Mouse (Mus musculus) embryonic facial prominence, embryonic 14.5 days (tissue): ENCODE measurements around the gene Fam114a2. TPM values are rescaled to one million over a fixed set of nuclear protein-coding genes. Genes with fewer than 3 reads are reported as not detected.
A peak's percentile ranks its signal among the peaks of the same experiment; 100 is the strongest.

ENCODE experiments used
- ATAC-seq: fragments of 200-750 bp; cut with Nextera tagmentation; 2 replicates; pipeline ENCODE4 v1.8.0; 2017; ENCODE audit warnings: low read depth, moderate number of reproducible peaks, moderate TSS enrichment
- DNase-seq: peaks from one replicate; pipeline ENCODE4 v3.0.0-alpha.2; 2015; ENCODE audit warnings: low spot score
- H3K27ac ChIP-seq: fragments of 300-500 bp; sonication (generic); replicated peaks from 2 replicates; pipeline ENCODE4 v1.5.1; 2014; ENCODE audit warnings: low read depth, mild to moderate bottlenecking, low read length, moderate library complexity
- H3K27me3 ChIP-seq: fragments of 300-500 bp; sonication (generic); replicated peaks from 2 replicates; pipeline ENCODE4 v1.6.1; 2014; ENCODE audit warnings: low read length; ENCODE audit not compliant: control insufficient read depth, insufficient read depth
- H3K36me3 ChIP-seq: fragments of 300-500 bp; sonication (generic); 2 replicates; pipeline ENCODE4 v1.6.1; 2014; ENCODE audit warnings: low read length, mixed read lengths; ENCODE audit not compliant: control insufficient read depth, insufficient read depth
- H3K4me1 ChIP-seq: fragments of 300-500 bp; sonication (generic); 2 replicates; pipeline ENCODE4 v1.6.1; 2014; ENCODE audit warnings: antibody characterized with exemption, low read length; ENCODE audit not compliant: control insufficient read depth, insufficient read depth
- H3K4me2 ChIP-seq: fragments of 300-500 bp; sonication (generic); 2 replicates; pipeline ENCODE4 v1.6.1; 2014; ENCODE audit warnings: low read depth, mild to moderate bottlenecking, low read length, moderate library complexity, mixed read lengths
- H3K4me3 ChIP-seq: fragments of 300-500 bp; sonication (generic); 2 replicates; pipeline ENCODE4 v1.5.1; 2014; ENCODE audit warnings: low read depth, mild to moderate bottlenecking, low read length
- H3K9ac ChIP-seq: fragments of 300-500 bp; sonication (generic); 2 replicates; pipeline ENCODE4 v1.6.1; 2014; ENCODE audit warnings: low read depth, mild to moderate bottlenecking, low read length, moderate library complexity, mixed read lengths
- H3K9me3 ChIP-seq: fragments of 300-500 bp; sonication (generic); 2 replicates; pipeline ENCODE4 v1.6.1; 2016; ENCODE audit warnings: low read length; ENCODE audit not compliant: control insufficient read depth
- WGBS: fragments of 180-500 bp; shearing (Covaris S2); extraction: QIAGEN DNeasy Blood & Tissue Kit; methylation state at CpG from one replicate; pipeline ENCODE4 v1.1.7; 2014; 5-methylcytosine and 5-hydroxymethylcytosine counted together
- polyA plus RNA-seq: library from polyadenylated mRNA; unstranded; fragments of >200 nt; fragmentation: Nextera tagmentation; extraction: Ambion mirVana; gene quantifications from 2 replicates; pipeline ENCODE4 v1.2.1, GENCODE M21; 2014

The Fam114a2 gene
- polyA plus RNA-seq, 1 experiment from 2014 or later = 47.7 TPM

DNA sequence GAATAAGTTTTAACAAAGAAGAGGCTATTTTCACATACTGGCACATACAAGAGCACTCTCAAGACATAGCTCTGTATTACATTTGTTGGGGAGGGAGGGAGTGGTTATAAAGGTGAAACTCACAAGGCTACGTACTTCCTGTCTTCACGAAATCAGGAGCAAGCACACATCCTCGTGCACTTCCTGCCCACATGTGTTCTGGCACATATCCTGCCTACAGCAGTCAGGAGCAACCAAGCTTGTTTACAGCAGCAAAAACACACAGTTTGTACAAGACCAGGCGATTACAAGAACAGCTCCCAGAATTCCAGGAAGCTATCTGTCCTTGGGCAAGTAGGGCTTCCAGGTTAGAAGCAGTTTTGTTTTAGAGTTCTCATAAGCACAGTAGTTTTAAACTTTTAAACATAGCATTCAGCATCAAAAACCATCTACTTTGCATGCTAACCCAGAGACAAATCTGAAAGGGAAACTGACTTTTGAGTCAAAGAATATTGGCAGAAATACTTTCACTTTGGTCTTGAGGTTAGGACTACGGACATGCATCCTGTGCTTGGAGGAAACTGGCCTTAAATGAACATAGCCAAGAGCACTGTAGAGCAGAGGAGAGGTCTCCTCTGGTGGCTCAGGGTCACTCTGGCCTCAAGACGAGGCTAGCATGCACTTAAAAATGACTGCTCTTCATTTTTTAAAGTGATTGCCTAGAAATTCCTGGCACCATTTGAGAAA, 73.0 kb downstream of the Fam114a2 start:
- 46% methylated on average over 6 of the region's 6 CpGs for whole genome bisulfite sequencing

DNA sequence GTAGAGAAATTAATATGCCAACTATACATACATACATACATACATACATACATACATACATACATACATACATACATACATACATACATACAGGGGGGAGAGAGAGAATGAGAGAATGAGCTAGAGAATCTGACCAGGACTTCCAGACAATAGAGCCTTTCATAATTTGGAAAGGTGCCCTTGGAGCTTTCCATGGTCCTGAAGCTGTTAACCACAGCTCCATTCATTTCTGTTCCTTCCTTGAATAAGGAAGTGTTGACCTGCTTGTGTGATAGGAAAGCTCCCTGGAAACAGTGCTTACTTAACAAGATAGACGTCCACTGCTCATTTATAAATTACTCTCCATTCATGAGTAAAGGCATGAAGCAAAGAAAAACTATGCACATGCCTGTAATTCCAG, 84.3 kb downstream of the Fam114a2 start:
- Histone ChIP-seq H3K4me3 (no peak overlapping the region), H3K4me2 (no peak overlapping the region), H3K36me3 (no peaks in the 10 kb centered on the region), H3K4me1 (no peaks in the 10 kb centered on the region), H3K9ac (no peak overlapping the region), H3K27me3 (no peaks in the 10 kb centered on the region), H3K9me3 (no peaks in the 10 kb centered on the region), H3K27ac (no peak overlapping the region)
- DNase-seq = peak; percentile 61
- ATAC-seq = no peak
- 2% methylated on average over 1 of the region's 1 CpGs for WGBS

More for the DNA sequence above, 73.0 kb downstream of the Fam114a2 start:
- Histone ChIP-seq H3K27me3 (no peaks in the 10 kb centered on the region), H3K9me3 (no peaks in the 10 kb centered on the region), H3K9ac (no peak overlapping the region), H3K36me3 (no peaks in the 10 kb centered on the region), H3K4me1 (no peaks in the 10 kb centered on the region), H3K27ac (no peak overlapping the region), H3K4me2 (no peak overlapping the region), H3K4me3 (no peak overlapping the region)
- no peak for ATAC-seq
- no peak for DNase-seq

Other genes with a start within 250 kb of the Fam114a2 start
- 41.0 and 44.4 TPM in 2 replicates for gene Mfap3, start within 50 bp of the Fam114a2 start, polyA plus RNA-seq
- gene Galnt10, start 126.8 kb upstream of the Fam114a2 start, polyA plus RNA-seq = 19.7 and 22.5 TPM in 2 replicates